Mouse (Mus musculus) 3134 (cell line): ENCODE measurements around the gene Fmn2.

ENCODE experiments used
- DNase-seq: peaks from one replicate; pipeline ENCODE4 v3.0.0-alpha.2; 2011; ENCODE audit warnings: low spot score; ENCODE audit not compliant: insufficient read length; ENCODE audit errors: extremely low read depth

Gene Fmn2

GRCm38 (mm10) chr1:174656554-174656953 is 154.9 kb downstream of the Fmn2 start:
- DNase-seq: no peak

GRCm38 (mm10) chr1:174659459-174660223 is 158.0 kb downstream of the Fmn2 start:
- no peak for DNase-seq

- DNase-seq: no peak
These were observed 163.5 kb downstream of the Fmn2 start for GRCm38 (mm10) chr1:174665116-174665515.

GRCm38 (mm10) chr1:174669132-174669531 is 167.5 kb downstream of the Fmn2 start:
- DNase-seq: no peak

- no peak for DNase-seq
These were observed 169.2 kb downstream of the Fmn2 start for GRCm38 (mm10) chr1:174670846-174671245.

- DNase-seq: no peak
These were observed 173.0 kb downstream of the Fmn2 start for GRCm38 (mm10) chr1:174674586-174674985.

GRCm38 (mm10) chr1:174675316-174675715 is 173.7 kb downstream of the Fmn2 start:
- no peak for DNase-seq

- no peak for DNase-seq
These were observed 174.6 kb downstream of the Fmn2 start for GRCm38 (mm10) chr1:174676187-174676586.

- no peak for DNase-seq
These were observed 175.6 kb downstream of the Fmn2 start for GRCm38 (mm10) chr1:174677211-174677610.

GRCm38 (mm10) chr1:174689301-174689700 is 187.7 kb downstream of the Fmn2 start:
- no peak for DNase-seq

- no peak for DNase-seq
These were observed 199.2 kb downstream of the Fmn2 start for GRCm38 (mm10) chr1:174700871-174701270.

- no peak for DNase-seq
These were observed 200.2 kb downstream of the Fmn2 start for GRCm38 (mm10) chr1:174701835-174702234.

GRCm38 (mm10) chr1:174703909-174704308 is 202.3 kb downstream of the Fmn2 start:
- no peak for DNase-seq

GRCm38 (mm10) chr1:174719729-174720458 is 218.3 kb downstream of the Fmn2 start:
- no peak for DNase-seq

- no peak for DNase-seq
These were observed 227.1 kb downstream of the Fmn2 start for GRCm38 (mm10) chr1:174728771-174729170.

- DNase-seq: no peak
These were observed 231.1 kb downstream of the Fmn2 start for GRCm38 (mm10) chr1:174732715-174733114.

GRCm38 (mm10) chr1:174738958-174739357 is 237.3 kb downstream of the Fmn2 start:
- no peak for DNase-seq

GRCm38 (mm10) chr1:174742667-174743066 is 241.0 kb downstream of the Fmn2 start:
- DNase-seq: no peak

GRCm38 (mm10) chr1:174748520-174748919 is 246.9 kb downstream of the Fmn2 start:
- DNase-seq: no peak

GRCm38 (mm10) chr1:174750893-174751461 is 249.4 kb downstream of the Fmn2 start:
- DNase-seq: no peak

- DNase-seq: no peak
These were observed 257.7 kb downstream of the Fmn2 start for GRCm38 (mm10) chr1:174759354-174759753.

- no peak for DNase-seq
These were observed 264.1 kb downstream of the Fmn2 start for GRCm38 (mm10) chr1:174765757-174766156.
